Mouse (Mus musculus): Measurements from ENCODE around the gene Gm21863. TPM values are rescaled to one million over a fixed set of nuclear protein-coding genes. Genes with fewer than 3 reads are reported as not detected.

The Gm21863 gene
- not detected in 2 replicates for polyA plus RNA-seq (2012; ENCODE audit: low replicate concordance)

GRCm38 (mm10) chr12:19953869-19954555 lies at the start of gene Gm21863:
Gm21863 (plus strand) TSS chr12:19954505.

Data from hematopoietic multipotent progenitor cell, adult 10-12 weeks (in vitro differentiated cells).